Mouse (Mus musculus) thymus, adult 2 months (tissue): ENCODE measurements around the gene Olfr65. TPM values are rescaled to one million over a fixed set of nuclear protein-coding genes. Genes with fewer than 3 reads are reported as not detected.

ENCODE experiments used
- DNase-seq: peaks from one replicate; pipeline ENCODE4 v3.0.0; 2021
- H3K27ac ChIP-seq: fragments of 200-500 bp; 2 replicates; pipeline ENCODE4 v1.5.1; 2012; ENCODE audit warnings: low read length, control low read depth; ENCODE audit not compliant: control insufficient read depth, insufficient read depth
- H3K27me3 ChIP-seq: fragments of 200-500 bp; 2 replicates; pipeline ENCODE4 v1.6.1; 2012; ENCODE audit warnings: mild to moderate bottlenecking, low read length, moderate library complexity, mixed read lengths; ENCODE audit not compliant: control insufficient read depth, insufficient read depth
- H3K36me3 ChIP-seq: fragments of 200-500 bp; 2 replicates; pipeline ENCODE4 v1.6.1; 2012; ENCODE audit warnings: mild to moderate bottlenecking, low read length, moderate library complexity; ENCODE audit not compliant: control insufficient read depth, insufficient read depth
- H3K4me1 ChIP-seq: fragments of 200-500 bp; replicated peaks from 2 replicates; pipeline ENCODE4 v1.6.1; 2012; ENCODE audit warnings: low read length; ENCODE audit not compliant: control insufficient read depth, insufficient read depth
- H3K4me3 ChIP-seq: fragments of 200-500 bp; 2 replicates; pipeline ENCODE4 v1.5.1; 2012; ENCODE audit warnings: mild to moderate bottlenecking, low read length, control low read depth, moderate library complexity; ENCODE audit not compliant: control insufficient read depth, insufficient read depth
- CTCF ChIP-seq: fragments of 200-500 bp; IDR thresholded peaks from 2 replicates; pipeline ENCODE4 v1.5.1; 2012; ENCODE audit warnings: mild to moderate bottlenecking, control low read depth, low read length, moderate library complexity, borderline replicate concordance; ENCODE audit not compliant: control insufficient read depth, poor library complexity, insufficient read depth; ENCODE audit errors: extremely low read depth
- POLR2A ChIP-seq: fragments of 200-500 bp; IDR thresholded peaks from 2 replicates; pipeline ENCODE4 v1.6.1; 2012; ENCODE audit warnings: mild to moderate bottlenecking, low read length, control low read depth, moderate library complexity; ENCODE audit not compliant: control insufficient read depth, poor library complexity, insufficient read depth; ENCODE audit errors: extremely low read depth
- WGBS: fragments of 180-500 bp; shearing (Covaris S2); methylation state at CpG from one replicate; pipeline ENCODE4 v1.1.7; 2018; 5-methylcytosine and 5-hydroxymethylcytosine counted together
- polyA plus RNA-seq: library from polyadenylated mRNA; depleted of rRNA; stranded (reverse); fragments of >200 nt; gene quantifications from 2 replicates; pipeline ENCODE4 v1.2.3, GENCODE M21; 2012

Gene Olfr65
- polyA plus RNA-seq, 1 experiment = not detected

- Histone ChIP-seq H3K36me3 (no peaks in the 10 kb centered on the region), H3K4me3 (no peak overlapping the region), H3K27me3 (no peaks in the 10 kb centered on the region), H3K4me1 (no peaks in the 10 kb centered on the region), H3K27ac (no peak overlapping the region)
- no peak for DNase-seq
- no peak for TF ChIP-seq CTCF
- no peak for TF ChIP-seq POLR2A
- WGBS = 2% methylated on average over 1 of the region's 1 CpGs
These were observed 30.2 kb upstream of the Olfr65 start for GRCm38 (mm10) chr7:103873064-103873463.

- WGBS = 42% methylated on average over 5 of the region's 5 CpGs
- TF ChIP-seq CTCF (no peak), POLR2A (no peak)
- no peaks in the 10 kb centered on the region for H3K36me3 ChIP-seq
- no peaks in the 10 kb centered on the region for H3K4me1 ChIP-seq
- DNase-seq = no peak
- H3K27me3 ChIP-seq = no peaks in the 10 kb centered on the region
- H3K27ac ChIP-seq = no peak overlapping the region
- H3K4me3 ChIP-seq = no peak overlapping the region
These were observed 28.8 kb upstream of the Olfr65 start for GRCm38 (mm10) chr7:103874451-103874850.

DNA sequence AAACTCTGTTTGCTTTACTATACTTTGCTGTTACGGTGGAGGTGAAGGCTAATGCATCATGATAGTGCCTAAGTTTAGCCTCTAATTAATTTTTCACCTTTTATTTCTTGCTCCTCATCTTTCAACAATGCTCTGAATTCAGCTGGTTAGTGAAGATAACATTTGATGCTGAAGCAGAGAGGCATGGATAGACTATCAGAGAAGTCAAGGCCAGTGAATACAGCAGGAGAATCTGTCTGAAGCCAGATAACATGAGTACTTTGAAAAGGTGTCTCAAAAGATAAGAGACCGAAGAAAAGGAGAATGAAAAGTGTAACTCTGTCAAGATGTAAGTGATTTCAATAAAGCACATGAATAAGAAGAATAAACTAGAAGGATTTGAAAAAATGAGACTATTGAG is 26.2 kb upstream of the Olfr65 start:
- Histone ChIP-seq H3K4me3 (no peak overlapping the region), H3K27me3 (no peaks in the 10 kb centered on the region), H3K27ac (no peak overlapping the region), H3K36me3 (no peaks in the 10 kb centered on the region), H3K4me1 (no peaks in the 10 kb centered on the region)
- no peak for TF ChIP-seq POLR2A
- TF ChIP-seq CTCF = no peak
- DNase-seq = no peak
- WGBS = 93% methylated on average over 2 of the region's 2 CpGs

GRCm38 (mm10) chr7:103886152-103886551 is 17.1 kb upstream of the Olfr65 start, which contains the start of gene Olfr66:
Olfr66 (minus strand) TSS chr7:103886252.
- no peak within 1 kb of the TSS for H3K27ac ChIP-seq
- H3K4me3 ChIP-seq = no peak within 1 kb of the TSS
- no peaks in the 10 kb centered on the region for H3K27me3 ChIP-seq
- H3K36me3 ChIP-seq = no peaks in the 10 kb centered on the region
- no peaks in the 10 kb centered on the region for H3K4me1 ChIP-seq
- DNase-seq = no peak
- TF ChIP-seq POLR2A (no peak), CTCF (no peak)

DNA sequence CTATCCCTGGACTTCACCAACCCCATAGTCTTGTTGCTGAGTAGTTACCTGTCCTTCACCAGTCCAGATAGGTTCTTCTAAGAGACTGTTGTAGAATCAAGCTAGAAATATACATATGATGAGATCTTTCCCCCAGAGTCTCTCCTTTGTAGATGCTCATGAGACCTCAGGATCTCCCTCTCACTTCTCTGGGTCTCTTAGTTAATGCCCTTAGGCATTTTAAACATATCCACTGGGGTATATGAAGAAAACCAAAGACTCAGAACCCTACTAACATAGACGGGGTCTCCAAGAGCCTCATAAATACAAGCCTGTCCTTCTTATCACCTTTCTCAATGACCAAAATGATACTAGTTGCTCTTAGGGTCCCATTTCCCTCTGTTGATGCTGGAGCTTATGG is 8.9 kb upstream of the Olfr65 start, which contains the start of gene Olfr64:
Olfr64 (minus strand) TSS at position 101 of the 400 bp plus-strand sequence.
- no peak for DNase-seq
- TF ChIP-seq CTCF (no peak), POLR2A (no peak)
- Histone ChIP-seq H3K4me1 (no peaks in the 10 kb centered on the region), H3K27me3 (no peaks in the 10 kb centered on the region), H3K36me3 (no peaks in the 10 kb centered on the region), H3K27ac (no peak within 1 kb of the TSS), H3K4me3 (no peak within 1 kb of the TSS)
- WGBS = 90% methylated on average over 1 of the region's 1 CpGs

- 13% methylated on average over 3 of the region's 3 CpGs for WGBS
- Histone ChIP-seq H3K36me3 (no peaks in the 10 kb centered on the region), H3K4me1 (no peaks in the 10 kb centered on the region), H3K27ac (no peak overlapping the region), H3K4me3 (no peak overlapping the region), H3K27me3 (no peaks in the 10 kb centered on the region)
- TF ChIP-seq POLR2A = no peak
- no peak for TF ChIP-seq CTCF
- DNase-seq = no peak
These were observed 6.8 kb downstream of the Olfr65 start for GRCm38 (mm10) chr7:103910047-103910446.

DNA sequence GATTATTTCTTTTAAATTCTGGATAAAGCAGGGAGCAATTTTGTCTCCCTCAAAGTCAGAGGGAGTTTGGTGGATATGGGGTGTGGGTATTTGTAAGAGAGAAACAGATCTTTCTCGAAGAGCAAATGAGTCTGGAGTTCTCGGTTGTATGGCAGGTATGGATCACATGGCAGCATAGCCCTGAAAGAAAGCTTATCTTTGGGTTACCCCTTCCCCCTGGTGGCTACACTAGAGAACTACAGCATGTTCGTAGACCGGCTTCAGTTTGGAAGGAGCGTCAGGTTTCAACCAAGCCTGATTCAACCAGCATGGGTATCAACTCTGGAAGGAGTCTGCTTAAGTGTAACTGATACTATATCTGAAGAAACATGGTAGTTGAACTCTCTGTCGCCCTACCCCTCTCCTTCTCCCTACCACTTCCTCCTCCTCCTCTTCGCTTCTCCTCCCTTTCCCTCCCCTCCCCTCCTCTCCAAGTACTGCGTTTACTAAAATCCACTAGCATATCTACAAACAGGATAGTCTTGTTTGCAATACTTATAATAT is 9.8 kb downstream of the Olfr65 start:
- Histone ChIP-seq H3K4me1 (no peaks in the 10 kb centered on the region), H3K4me3 (no peak overlapping the region), H3K27me3 (no peaks in the 10 kb centered on the region), H3K36me3 (no peaks in the 10 kb centered on the region), H3K27ac (no peak overlapping the region)
- WGBS = 89% methylated on average over 8 of the region's 8 CpGs
- no peak for DNase-seq
- TF ChIP-seq CTCF = no peak
- TF ChIP-seq POLR2A = no peak
